Comparison of ENCODE assay signal across 21 mouse cellular contexts in the genomic region with DNA sequence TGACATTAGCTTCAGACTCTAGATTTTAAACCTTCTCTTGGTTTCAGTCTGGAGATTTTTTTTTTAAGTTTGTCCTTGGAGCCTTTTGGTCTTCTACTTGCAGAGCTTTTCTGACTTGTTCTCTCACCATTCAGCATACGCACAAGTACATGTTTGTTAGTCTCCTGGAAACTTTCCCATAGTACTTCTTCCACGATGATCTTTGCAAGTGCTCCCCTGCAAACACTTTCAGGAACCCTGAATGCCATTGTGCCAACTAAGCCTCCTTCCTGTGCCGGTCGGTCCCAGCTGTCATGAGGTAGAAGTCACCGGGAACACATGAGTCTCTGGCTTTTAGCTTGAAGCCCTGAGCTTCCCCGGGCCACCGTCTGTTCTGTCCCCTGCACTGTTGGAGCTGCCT.
DNase-seq lines count a peak whose midpoint lies in the region; ATAC-seq lines count a peak whose summit lies in the region.
"Had no signal": no experiment of that assay in that cellular context is flagged by ENCODE, and none has a peak within 500 bp of the region (broad histone marks: within the 10 kb centered on the region; RNA-seq: fewer than 3 reads in every experiment).

No protein-coding gene starts in this region.

- H3K9ac ChIP-seq in heart, embryonic 11.5 days (ENCODE audit: low read depth, low read length) = no peak overlapping the region
- no peak overlapping the region for H3K9ac ChIP-seq in heart, embryonic 15.5 days
- H3K9ac ChIP-seq: embryonic facial prominence, embryonic 15.5 days had no signal

- no peak overlapping the region for H3K4me3 ChIP-seq in heart, embryonic 11.5 days (ENCODE audit: low read depth, low read length)
- H3K4me3 ChIP-seq in heart, embryonic 15.5 days = no peak overlapping the region
- H3K4me3 ChIP-seq: embryonic facial prominence, embryonic 15.5 days; erythroblast, embryonic 14.5 days; forebrain, embryonic 10.5 days had no signal

- H3K27me3 ChIP-seq in heart, embryonic 11.5 days (ENCODE audit: control insufficient read depth, insufficient read depth, low read length) = no peaks in the 10 kb centered on the region
- no peaks in the 10 kb centered on the region for H3K27me3 ChIP-seq in heart, embryonic 15.5 days
- H3K27me3 ChIP-seq: embryonic facial prominence, embryonic 15.5 days had no signal

- H3K4me1 ChIP-seq in heart, embryonic 11.5 days (ENCODE audit: control insufficient read depth, insufficient read depth, low read length) = peaks cover 12% of the 10 kb centered on the region
- H3K4me1 ChIP-seq in heart, embryonic 15.5 days (replicated peaks) = peaks cover 39% of the 10 kb centered on the region

- no peak for DNase-seq in heart, postnatal 25 days (ENCODE audit: low spot score)
- DNase-seq in heart, adult 18-20 months = no peak
- DNase-seq in lung, adult 18-20 months = peak; percentile 9 to 29
- DNase-seq in lung, postnatal 4 days = no peak
- peak; percentile 54 for DNase-seq in lung, postnatal 25 days (ENCODE audit: low spot score)
- no peak for DNase-seq in right cerebral cortex, postnatal 36 days (ENCODE audit: low spot score in 2 of 2)
- DNase-seq: adrenal gland, postnatal 10 days; cerebellum, adult 11 months; cerebellum, adult 8-10 months; cerebellum, postnatal 14 days; embryo, embryonic 11 days; gastrocnemius, postnatal 36 days; heart, postnatal 14 days; kidney, adult 11 months had no signal

- no peaks in the 10 kb centered on the region for H3K9me3 ChIP-seq in heart, embryonic 11.5 days (replicated peaks; ENCODE audit: control insufficient read depth, low read length)
- no peaks in the 10 kb centered on the region for H3K9me3 ChIP-seq in heart, embryonic 15.5 days (replicated peaks)
- H3K9me3 ChIP-seq: embryonic facial prominence, embryonic 15.5 days; forebrain, embryonic 10.5 days had no signal

- peaks cover 5% of the 10 kb centered on the region; the same call in 1 of the 2 replicates for H3K36me3 ChIP-seq in heart, embryonic 11.5 days (ENCODE audit: control insufficient read depth, insufficient read depth, low read length)
- H3K36me3 ChIP-seq in heart, embryonic 15.5 days = no peaks in the 10 kb centered on the region

- H3K4me2 ChIP-seq in heart, embryonic 11.5 days = no peak overlapping the region
- H3K4me2 ChIP-seq in heart, embryonic 15.5 days = no peak overlapping the region
- H3K4me2 ChIP-seq: embryonic facial prominence, embryonic 15.5 days had no signal

- WGBS in heart, embryonic 11.5 days (ENCODE audit: insufficient replicate concordance) = 80% methylated on average over 7 of the region's 7 CpGs
- WGBS in heart, embryonic 15.5 days = 49% methylated on average over 7 of the region's 7 CpGs

- ATAC-seq in heart, embryonic 11.5 days (replicated peaks; ENCODE audit: insufficient number of reproducible peaks, low FRiP score, low TSS enrichment) = no peak
- ATAC-seq in heart, embryonic 15.5 days (replicated peaks; ENCODE audit: insufficient number of reproducible peaks, insufficient read depth, low FRiP score, low read depth) = no peak
- ATAC-seq: forebrain, embryonic 14.5 days; hindbrain, embryonic 16.5 days had no signal

- intact Hi-C loops in heart, postnatal 25 days (cut with DNase I) = no loop called here

- H3K27ac ChIP-seq in heart, embryonic 11.5 days (ENCODE audit: low read depth, low read length) = peak overlapping the region; percentile 29; the same call in 1 of the 2 replicates
- H3K27ac ChIP-seq in heart, embryonic 15.5 days = peak overlapping the region; percentile 60
- H3K27ac ChIP-seq: embryonic facial prominence, embryonic 15.5 days; forebrain, embryonic 10.5 days had no signal

Comparison
In these comparisons a context has a peak if more than half of its experiments do, and no peak if none do; other contexts are left out.
1. DNase-seq: peak in lung, adult 18-20 months (2 of 2) and lung, postnatal 25 days (single experiment); none in heart, postnatal 25 days (single experiment), heart, adult 18-20 months (0 of 2), lung, postnatal 4 days (0 of 2) and right cerebral cortex, postnatal 36 days (0 of 2).